Mouse (Mus musculus): ENCODE measurements around the gene Gm21190. TPM values are rescaled to one million over a fixed set of nuclear protein-coding genes. Genes with fewer than 3 reads are reported as not detected.
"Not testable (repeated sequence)": the region's sequence is repeated elsewhere in the genome, so short reads cannot be mapped to it uniquely, and the experiment has no call there.

The Gm21190 gene
- not detected in 2 replicates for polyA plus RNA-seq (2012)

- TF ChIP-seq GATA1 (IDR thresholded peaks at IDR 0.05; ENCODE audit: low read length): not testable (repeated sequence)
Measured at GRCm38 (mm10) chr5:15529122-15529521, at the start of gene Gm21190. Gm21190 (minus strand) TSS chr5:15529222.

- TF ChIP-seq GATA1 (IDR thresholded peaks at IDR 0.05; ENCODE audit: low read length): not testable (repeated sequence)
Measured at GRCm38 (mm10) chr5:15577033-15577432, 48.0 kb upstream of the Gm21190 start, which contains the start of gene Gm21083. Gm21083 (plus strand) TSS chr5:15577333.

GRCm38 (mm10) chr5:15507309-15507619, 21.8 kb downstream of the Gm21190 start:
- no peak for TF ChIP-seq GATA1 (IDR thresholded peaks at IDR 0.05; ENCODE audit: low read length)

GRCm38 (mm10) chr5:15506575-15507308, 22.3 kb downstream of the Gm21190 start:
- no peak for TF ChIP-seq GATA1 (IDR thresholded peaks at IDR 0.05; ENCODE audit: low read length)

GRCm38 (mm10) chr5:15488743-15489142, 40.3 kb downstream of the Gm21190 start:
- TF ChIP-seq GATA1 (IDR thresholded peaks at IDR 0.05; ENCODE audit: low read length): no peak

- TF ChIP-seq GATA1 (IDR thresholded peaks at IDR 0.05; ENCODE audit: low read length): not testable (repeated sequence)
Measured at GRCm38 (mm10) chr5:15476423-15476822, 52.6 kb downstream of the Gm21190 start, which contains the start of gene Gm21149. Gm21149 (minus strand) TSS chr5:15476523.

Other genes with a start within 250 kb of the Gm21190 start
- gene Gm21149, start 52.7 kb downstream of the Gm21190 start, polyA plus RNA-seq (2012): not detected in 2 replicates
- not detected in 2 replicates for gene Gm21083, start 48.1 kb upstream of the Gm21190 start, polyA plus RNA-seq (2012)
- gene Speer4d, start 89.8 kb upstream of the Gm21190 start, polyA plus RNA-seq (2012): not detected in 2 replicates
- not detected in 2 replicates for gene 4930572O03Rik, start 127.8 kb upstream of the Gm21190 start, polyA plus RNA-seq (2012)
- not detected in 2 replicates for gene Speer4c, start 185.0 kb upstream of the Gm21190 start, polyA plus RNA-seq (2012)

Measured in G1E-ER4 (cell line).